Mouse (Mus musculus) midbrain, embryonic 13.5 days (tissue): ENCODE data around the gene Tmem232. TPM values are rescaled to one million over a fixed set of nuclear protein-coding genes. Genes with fewer than 3 reads are reported as not detected.
"Not testable (repeated sequence)": the region's sequence is repeated elsewhere in the genome, so short reads cannot be mapped to it uniquely, and the experiment has no call there.

Experiments
- ATAC-seq: fragments of 200-750 bp; cut with Nextera tagmentation; 2 replicates; pipeline ENCODE4 v1.8.0; 2017; ENCODE audit warnings: mild to moderate bottlenecking, moderate TSS enrichment, moderate library complexity
- H3K27ac ChIP-seq: fragments of 300-500 bp; sonication (generic); 2 replicates; pipeline ENCODE4 v1.5.1; 2015; ENCODE audit warnings: inconsistent platforms, mild to moderate bottlenecking, moderate library complexity
- H3K27me3 ChIP-seq: fragments of 300-500 bp; sonication (generic); 2 replicates; pipeline ENCODE4 v1.6.1; 2015; ENCODE audit warnings: mild to moderate bottlenecking, inconsistent platforms
- H3K36me3 ChIP-seq: fragments of 300-500 bp; sonication (generic); 2 replicates; pipeline ENCODE4 v1.6.1; 2015; ENCODE audit warnings: mild to moderate bottlenecking, inconsistent platforms
- H3K4me1 ChIP-seq: fragments of 300-500 bp; sonication (generic); replicated peaks from 2 replicates; pipeline ENCODE4 v1.6.1; 2015; ENCODE audit warnings: inconsistent platforms
- H3K4me2 ChIP-seq: fragments of 300-500 bp; sonication (generic); replicated peaks from 2 replicates; pipeline ENCODE4 v1.6.1; 2015; ENCODE audit warnings: moderate library complexity, mild to moderate bottlenecking, inconsistent platforms
- H3K4me3 ChIP-seq: fragments of 300-500 bp; sonication (generic); replicated peaks from 2 replicates; pipeline ENCODE4 v1.5.1; 2015; ENCODE audit warnings: mild to moderate bottlenecking, inconsistent platforms
- H3K9ac ChIP-seq: fragments of 300-500 bp; sonication (generic); replicated peaks from 2 replicates; pipeline ENCODE4 v1.6.1; 2015; ENCODE audit warnings: mild to moderate bottlenecking, inconsistent platforms
- H3K9me3 ChIP-seq: fragments of 300-500 bp; sonication (generic); 2 replicates; pipeline ENCODE4 v1.6.1; 2016; ENCODE audit warnings: mild to moderate bottlenecking, inconsistent platforms
- WGBS: fragments of 180-500 bp; shearing (Covaris S2); methylation state at CpG from one replicate; pipeline ENCODE4 v1.1.7; 2015; 5-methylcytosine and 5-hydroxymethylcytosine counted together
- polyA plus RNA-seq: library from polyadenylated mRNA; unstranded; fragments of >200 nt; fragmentation: Nextera tagmentation; extraction: Ambion mirVana; gene quantifications from 2 replicates; pipeline ENCODE4 v1.2.1, GENCODE M21; 2015

Gene Tmem232
- polyA plus RNA-seq, 1 experiment from 2014 or later: 0.28 TPM

- H3K27me3 ChIP-seq: no peaks in the 10 kb centered on the region
- H3K4me1 ChIP-seq: no peaks in the 10 kb centered on the region
- H3K4me3 ChIP-seq: no peak overlapping the region
- no peak for ATAC-seq
- H3K4me2 ChIP-seq: no peak overlapping the region
- no peaks in the 10 kb centered on the region for H3K9me3 ChIP-seq
- H3K36me3 ChIP-seq: no peaks in the 10 kb centered on the region
- 86% methylated on average over 3 of the region's 3 CpGs for WGBS
- no peak overlapping the region for H3K27ac ChIP-seq
- H3K9ac ChIP-seq: no peak overlapping the region
Observed at GRCm38 (mm10) chr17:65513517-65513916, 27.1 kb downstream of the Tmem232 start.

- no peak overlapping the region for H3K4me3 ChIP-seq
- no peaks in the 10 kb centered on the region for H3K27me3 ChIP-seq
- no peaks in the 10 kb centered on the region for H3K4me1 ChIP-seq
- H3K9ac ChIP-seq: no peak overlapping the region
- H3K9me3 ChIP-seq: no peaks in the 10 kb centered on the region
- WGBS: 86% methylated on average over 10 of the region's 10 CpGs
- no peak overlapping the region for H3K4me2 ChIP-seq
- ATAC-seq: no peak
- H3K27ac ChIP-seq: no peak overlapping the region
- no peaks in the 10 kb centered on the region for H3K36me3 ChIP-seq
Observed at GRCm38 (mm10) chr17:65484654-65485053, 55.9 kb downstream of the Tmem232 start.

- Histone ChIP-seq H3K27me3 (no peaks in the 10 kb centered on the region), H3K4me2 (no peak overlapping the region), H3K27ac (no peak overlapping the region), H3K36me3 (no peaks in the 10 kb centered on the region), H3K9me3 (no peaks in the 10 kb centered on the region), H3K4me3 (no peak overlapping the region), H3K9ac (no peak overlapping the region), H3K4me1 (no peaks in the 10 kb centered on the region)
- WGBS: 95% methylated on average over 10 of the region's 10 CpGs
- ATAC-seq: no peak
Observed at GRCm38 (mm10) chr17:65476747-65477146, 63.8 kb downstream of the Tmem232 start.

GRCm38 (mm10) chr17:65450818-65451217, 89.8 kb downstream of the Tmem232 start:
- Histone ChIP-seq H3K4me3 (no peak overlapping the region), H3K9me3 (no peaks in the 10 kb centered on the region), H3K4me1 (no peaks in the 10 kb centered on the region), H3K27ac (no peak overlapping the region), H3K36me3 (no peaks in the 10 kb centered on the region), H3K27me3 (no peaks in the 10 kb centered on the region), H3K4me2 (no peak overlapping the region), H3K9ac (no peak overlapping the region)
- ATAC-seq: no peak

- 90% methylated on average over 12 of the region's 12 CpGs for WGBS
- H3K9ac ChIP-seq: not testable (repeated sequence)
Observed at GRCm38 (mm10) chr17:65437906-65438305, 102.7 kb downstream of the Tmem232 start.

GRCm38 (mm10) chr17:65419124-65419523, 121.5 kb downstream of the Tmem232 start:
- no peaks in the 10 kb centered on the region for H3K9me3 ChIP-seq
- ATAC-seq: no peak
- H3K4me1 ChIP-seq: no peaks in the 10 kb centered on the region

More at GRCm38 (mm10) chr17:65437906-65438305, 102.7 kb downstream of the Tmem232 start:
- not testable (repeated sequence) for H3K9me3 ChIP-seq, H3K4me2 ChIP-seq, H3K27me3 ChIP-seq, ATAC-seq, H3K36me3 ChIP-seq, H3K4me1 ChIP-seq, H3K27ac ChIP-seq, H3K4me3 ChIP-seq

GRCm38 (mm10) chr17:65405309-65405708, 135.3 kb downstream of the Tmem232 start:
- peak; percentile 72 for ATAC-seq
- WGBS: 20% methylated on average over 9 of the region's 9 CpGs
- no peak overlapping the region for H3K27ac ChIP-seq
- peak overlapping the region; percentile 34 for H3K4me2 ChIP-seq
- no peak overlapping the region for H3K9ac ChIP-seq
- H3K4me3 ChIP-seq: no peak overlapping the region
- peaks cover 5% of the 10 kb centered on the region; the same call in 1 of the 2 replicates for H3K4me1 ChIP-seq
- no peaks in the 10 kb centered on the region for H3K9me3 ChIP-seq
- no peaks in the 10 kb centered on the region for H3K36me3 ChIP-seq
- no peaks in the 10 kb centered on the region for H3K27me3 ChIP-seq

More at GRCm38 (mm10) chr17:65419124-65419523, 121.5 kb downstream of the Tmem232 start:
- H3K27me3 ChIP-seq: no peaks in the 10 kb centered on the region
- H3K4me3 ChIP-seq: no peak overlapping the region
- no peak overlapping the region for H3K9ac ChIP-seq
- no peak overlapping the region for H3K27ac ChIP-seq
- no peaks in the 10 kb centered on the region for H3K36me3 ChIP-seq
- no peak overlapping the region for H3K4me2 ChIP-seq

- Histone ChIP-seq H3K4me3 (no peak overlapping the region), H3K9me3 (no peaks in the 10 kb centered on the region), H3K27ac (no peak overlapping the region), H3K36me3 (no peaks in the 10 kb centered on the region), H3K9ac (no peak overlapping the region), H3K4me1 (peaks cover 5% of the 10 kb centered on the region; the same call in 1 of the 2 replicates), H3K27me3 (no peaks in the 10 kb centered on the region), H3K4me2 (no peak overlapping the region)
- ATAC-seq: no peak
- WGBS: 85% methylated on average over 1 of the region's 1 CpGs
Observed at GRCm38 (mm10) chr17:65400914-65401313, 139.7 kb downstream of the Tmem232 start.

GRCm38 (mm10) chr17:65384411-65384962, 156.1 kb downstream of the Tmem232 start:
- no peak overlapping the region for H3K27ac ChIP-seq
- no peaks in the 10 kb centered on the region for H3K4me1 ChIP-seq
- peak; percentile 50; the same call in 1 of the 2 replicates for ATAC-seq
- no peaks in the 10 kb centered on the region for H3K9me3 ChIP-seq
- no peak overlapping the region for H3K4me2 ChIP-seq
- no peak overlapping the region for H3K4me3 ChIP-seq
- WGBS: 56% methylated on average over 9 of the region's 9 CpGs
- no peak overlapping the region for H3K9ac ChIP-seq
- H3K36me3 ChIP-seq: no peaks in the 10 kb centered on the region
- no peaks in the 10 kb centered on the region for H3K27me3 ChIP-seq

- no peaks in the 10 kb centered on the region for H3K4me1 ChIP-seq
- 48% methylated on average over 7 of the region's 7 CpGs for WGBS
- H3K27ac ChIP-seq: no peak overlapping the region
- H3K9ac ChIP-seq: no peak overlapping the region
- ATAC-seq: no peak
- H3K36me3 ChIP-seq: no peaks in the 10 kb centered on the region
- H3K4me2 ChIP-seq: no peak overlapping the region
- no peak overlapping the region for H3K4me3 ChIP-seq
- peaks cover 3% of the 10 kb centered on the region; the same call in 1 of the 2 replicates for H3K9me3 ChIP-seq
- no peaks in the 10 kb centered on the region for H3K27me3 ChIP-seq
Observed at GRCm38 (mm10) chr17:65370034-65370780, 170.4 kb downstream of the Tmem232 start.

GRCm38 (mm10) chr17:65365535-65366254, 174.9 kb downstream of the Tmem232 start:
- Histone ChIP-seq H3K9ac (no peak overlapping the region), H3K27ac (no peak overlapping the region), H3K4me2 (no peak overlapping the region), H3K4me3 (no peak overlapping the region), H3K4me1 (no peaks in the 10 kb centered on the region), H3K27me3 (no peaks in the 10 kb centered on the region), H3K9me3 (no peaks in the 10 kb centered on the region), H3K36me3 (no peaks in the 10 kb centered on the region)
- ATAC-seq: no peak
- 71% methylated on average over 3 of the region's 3 CpGs for WGBS

- no peak for ATAC-seq
- Histone ChIP-seq H3K36me3 (no peaks in the 10 kb centered on the region), H3K4me1 (no peaks in the 10 kb centered on the region), H3K27ac (no peak overlapping the region), H3K9me3 (0 out of 2 replicates have a peak, but pooled peaks cover under 1% of the 10 kb centered on the region), H3K27me3 (no peaks in the 10 kb centered on the region), H3K9ac (no peak overlapping the region), H3K4me3 (no peak overlapping the region), H3K4me2 (no peak overlapping the region)
- 91% methylated on average over 8 of the region's 8 CpGs for WGBS
Observed at GRCm38 (mm10) chr17:65351836-65352235, 188.7 kb downstream of the Tmem232 start.
